Mouse (Mus musculus): ENCODE results near the gene Ivd.

Gene Ivd

GRCm38 (mm10) chr2:118910605-118911278, 49.0 kb downstream of the Ivd start:
- DNase-seq = no peak

GRCm38 (mm10) chr2:118912706-118913105, 51.0 kb downstream of the Ivd start:
- no peak for DNase-seq

- peak; percentile 39 to 44 for DNase-seq
These were observed 52.0 kb downstream of the Ivd start for GRCm38 (mm10) chr2:118913551-118914276.

GRCm38 (mm10) chr2:118914685-118915084, 52.9 kb downstream of the Ivd start:
- DNase-seq = peak in 1 of 2 experiments; percentile 17

- DNase-seq = no peak
These were observed 54.7 kb downstream of the Ivd start for GRCm38 (mm10) chr2:118916436-118916835.

GRCm38 (mm10) chr2:118918543-118918942, 56.8 kb downstream of the Ivd start:
- DNase-seq = no peak

- peak in 1 of 2 experiments; percentile 11 for DNase-seq
These were observed 58.7 kb downstream of the Ivd start for GRCm38 (mm10) chr2:118920428-118920827.

- no peak for DNase-seq
These were observed 64.2 kb downstream of the Ivd start for GRCm38 (mm10) chr2:118925952-118926351.

GRCm38 (mm10) chr2:118926361-118926997, 64.7 kb downstream of the Ivd start, which contains the start of gene Chst14:
Gene Chst14, plus strand, starts transcription at chr2:118926496.
- DNase-seq = peak; percentile 57 to 67

- DNase-seq = peak in 1 of 2 experiments; percentile 16
These were observed 65.4 kb downstream of the Ivd start for GRCm38 (mm10) chr2:118926998-118927739.

Measured in cerebellum, postnatal 36 days (tissue).